Mouse (Mus musculus) CH12.LX (cell line): ENCODE data around the gene Prmt2. TPM values are rescaled to one million over a fixed set of nuclear protein-coding genes. Genes with fewer than 3 reads are reported as not detected.

Experiments
- DNase-seq: peaks from one replicate; pipeline ENCODE4 v3.0.0-alpha.2; 2013; ENCODE audit errors: extremely low read depth
- H3K27ac ChIP-seq: 2 replicates; pipeline ENCODE4 v1.5.1; 2012; ENCODE audit warnings: low read depth, mild to moderate bottlenecking, control low read depth, moderate library complexity; ENCODE audit not compliant: insufficient read depth
- H3K27me3 ChIP-seq: replicated peaks from 2 replicates; pipeline ENCODE3; 2012; ENCODE audit warnings: inconsistent platforms
- H3K36me3 ChIP-seq, 2 experiments: replicated peaks in 1 of 2; 2 replicates each; pipeline versions ENCODE3 to v1.6.1; 2012; ENCODE audit warnings: inconsistent platforms in 1 of 2, low read length in 1 of 2, mild to moderate bottlenecking in 1 of 2, mixed read lengths in 1 of 2, moderate library complexity in 1 of 2; ENCODE audit not compliant: control insufficient read depth in 1 of 2, insufficient read depth in 1 of 2
- H3K4me1 ChIP-seq, 2 experiments: 2 replicates each; pipeline ENCODE4 v1.6.1; 2012; ENCODE audit warnings: inconsistent platforms in 1 of 2, moderate library complexity in 1 of 2; ENCODE audit not compliant: insufficient read depth in 2 of 2, control insufficient read depth in 1 of 2
- H3K4me2 ChIP-seq: 2 replicates; pipeline ENCODE4 v1.6.1; 2012; ENCODE audit warnings: low read depth, mild to moderate bottlenecking, control low read depth; ENCODE audit not compliant: poor library complexity, insufficient read depth, severe bottlenecking
- H3K4me3 ChIP-seq, 3 experiments: fragments of 150-350 bp in 1 of 3; sonication (generic) in 1 of 3; replicated peaks in 1 of 3; 2 replicates each; pipeline versions ENCODE3 to v1.5.1; 2011 to 2012; ENCODE audit warnings: low read depth in 2 of 3, low read length in 2 of 3, mild to moderate bottlenecking in 2 of 3, moderate library complexity in 2 of 3, control low read depth in 1 of 3, improper control_type of control experiment in 1 of 3, inconsistent platforms in 1 of 3, mixed read lengths in 1 of 3; ENCODE audit not compliant: poor library complexity in 1 of 3
- H3K79me2 ChIP-seq: replicated peaks from 2 replicates; pipeline ENCODE4 v1.6.1; 2012; ENCODE audit warnings: mild to moderate bottlenecking, moderate library complexity; ENCODE audit not compliant: control insufficient read depth, poor library complexity, insufficient read depth, severe bottlenecking; ENCODE audit errors: extremely low read depth
- H3K9ac ChIP-seq: 2 replicates; pipeline ENCODE4 v1.6.1; 2012; ENCODE audit warnings: low read depth, mild to moderate bottlenecking, control low read depth, moderate library complexity; ENCODE audit not compliant: insufficient read depth
- H3K9me3 ChIP-seq: replicated peaks from 2 replicates; pipeline ENCODE3; 2012; ENCODE audit warnings: low read length, inconsistent platforms, mixed read lengths
- CTCF ChIP-seq, 2 experiments: IDR thresholded peaks in 1 of 2; conservative IDR thresholded peaks in 1 of 2; 2 replicates each; pipeline ENCODE4 v1.5.1; 2011 to 2012; ENCODE audit warnings: low read depth in 2 of 2, low read length in 2 of 2, improper control_type of control experiment in 1 of 2, inconsistent platforms in 1 of 2, mild to moderate bottlenecking in 1 of 2, moderate library complexity in 1 of 2
- MAFK ChIP-seq: IDR thresholded peaks from 2 replicates; pipeline ENCODE4 v1.6.1; 2011; ENCODE audit warnings: low read length, improper control_type of control experiment; ENCODE audit not compliant: insufficient replicate concordance
- MAZ ChIP-seq: IDR thresholded peaks from 2 replicates; pipeline ENCODE4 v1.6.1; 2012; ENCODE audit warnings: low read depth, mild to moderate bottlenecking, inconsistent platforms, low read length, improper control_type of control experiment, moderate library complexity
- POLR2AphosphoS2 ChIP-seq: IDR thresholded peaks from 2 replicates; pipeline ENCODE4 v1.6.1; 2011; ENCODE audit warnings: low read depth, low read length, improper control_type of control experiment
- RAD21 ChIP-seq: IDR thresholded peaks from 2 replicates; pipeline ENCODE4 v1.6.1; 2011; ENCODE audit warnings: low read depth, mild to moderate bottlenecking, low read length, improper control_type of control experiment, moderate library complexity
- RCOR1 ChIP-seq: conservative IDR thresholded peaks from 2 replicates; pipeline ENCODE4 v1.6.1; 2012; ENCODE audit warnings: low read depth, mild to moderate bottlenecking, inconsistent platforms, low read length, improper control_type of control experiment
- SMC3 ChIP-seq: IDR thresholded peaks from 2 replicates; pipeline ENCODE4 v1.6.1; 2011; ENCODE audit warnings: low read depth, low read length, improper control_type of control experiment
- ZKSCAN1 ChIP-seq: IDR thresholded peaks from 2 replicates; pipeline ENCODE4 v1.6.1; 2012; ENCODE audit warnings: low read depth, inconsistent platforms, low read length, improper control_type of control experiment, borderline replicate concordance
- ZNF384 ChIP-seq: IDR thresholded peaks from 2 replicates; pipeline ENCODE4 v1.6.1; 2012; ENCODE audit warnings: low read depth, low read length, improper control_type of control experiment, inconsistent platforms
- dilution Hi-C: fragments of 300-500 bp; cut with MboI; formaldehyde crosslinking; loops from 2 replicates; pipeline ENCODE4 v1.14.3; 2020; ENCODE audit warnings: low sequenced_read_pairs; ENCODE audit not compliant: extremely low pct_unique_long_range_greater_than_20kb, extremely low pct_ligation_motif_present
- in situ Hi-C: fragments of 300-500 bp; cut with MboI; formaldehyde crosslinking; loops from 3 replicates; pipeline ENCODE4 v1.14.3; 2019; ENCODE audit warnings: low sequenced_read_pairs, low pct_ligation_motif_present, low pct_unique_long_range_greater_than_20kb, mixed read lengths
- polyA plus RNA-seq: library from polyadenylated mRNA; unstranded; fragments of >175 nt; gene quantifications from 2 replicates; pipeline ENCODE4 v1.2.1, GENCODE M21; 2012; ENCODE audit warnings: low read depth; ENCODE audit not compliant: insufficient read length
- total RNA-seq, 2 experiments: library from RNA; depleted of rRNA; stranded (reverse); fragments of 300-350 nt in 1 of 2; fragments of >200 nt in 1 of 2; gene quantifications; 2 replicates each; pipeline ENCODE4 v1.2.3; 2012 to 2014

The Prmt2 gene
- total and polyA plus RNA-seq, 3 experiments: 6.1 to 14.9 (median 14.4) TPM

DNA sequence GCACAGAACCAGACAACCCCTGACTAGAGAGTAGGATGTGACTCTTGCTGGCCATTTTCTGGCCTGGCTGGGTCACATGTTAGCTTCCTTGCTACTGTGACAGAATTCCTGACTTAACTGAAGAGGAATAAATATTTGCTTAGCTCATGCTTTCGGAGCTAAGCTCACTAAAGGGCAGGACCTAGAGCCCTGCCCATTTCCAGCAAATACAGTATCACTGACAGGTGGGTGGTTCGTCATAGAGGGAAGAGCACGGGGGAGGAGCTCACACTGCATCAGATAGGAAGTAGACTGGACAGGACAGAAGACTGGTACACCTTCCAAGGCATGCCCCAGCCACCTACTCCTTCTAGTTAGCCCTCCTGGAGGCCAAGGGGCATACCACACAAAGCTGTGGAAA lies 23.8 kb upstream of the Prmt2 start:
- Histone ChIP-seq H3K4me1 (peaks cover 0 to 6% of the 10 kb centered on the region in 2 experiments; a peak in 2 of 4 replicates), H3K79me2 (no peaks in the 10 kb centered on the region), H3K4me2 (no peak overlapping the region), H3K36me3 (peaks cover 0 to 6% of the 10 kb centered on the region in 2 experiments), H3K9ac (no peak overlapping the region), H3K27me3 (no peaks in the 10 kb centered on the region), H3K9me3 (no peaks in the 10 kb centered on the region), H3K27ac (no peak overlapping the region), H3K4me3 (no peak overlapping the region)
- DNase-seq: no peak
- dilution Hi-C loops: no loop called here
- TF ChIP-seq SMC3 (no peak), RCOR1 (no peak), MAZ (no peak), RAD21 (no peak), ZKSCAN1 (no peak)
- in situ Hi-C loops: no loop called here

DNA sequence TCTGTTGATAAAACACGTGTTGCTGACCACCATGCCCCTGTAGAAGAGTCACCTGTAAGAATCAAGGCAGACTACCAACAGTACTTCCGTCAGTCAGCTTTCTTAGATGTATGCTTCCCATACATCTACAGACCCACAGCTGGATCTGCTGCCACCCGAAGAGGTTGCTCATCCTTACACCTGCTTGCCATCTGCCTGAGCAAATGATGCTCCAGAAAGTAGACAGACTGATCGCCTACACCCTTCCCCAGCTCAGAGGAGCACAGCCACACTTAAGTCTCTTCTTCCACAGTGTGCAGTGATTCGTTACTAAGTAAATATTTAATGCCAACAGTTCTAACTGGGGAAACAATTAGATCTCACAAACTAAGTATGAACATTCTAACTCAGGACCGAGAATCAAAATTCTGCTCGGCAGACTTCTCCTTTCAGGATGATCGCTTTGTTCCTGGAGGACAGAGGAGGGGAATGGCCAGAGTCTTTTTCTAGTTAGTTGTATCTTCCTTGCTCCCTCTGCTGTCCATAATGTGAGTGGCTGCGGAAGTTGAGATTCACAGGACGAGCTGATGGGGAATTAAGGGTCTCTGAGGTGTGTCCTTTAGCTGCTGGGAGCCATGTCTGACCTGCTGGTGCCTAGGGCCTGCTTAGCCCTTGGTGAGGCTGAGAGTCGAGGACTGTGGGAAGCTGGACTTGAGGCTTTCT lies 22.8 kb upstream of the Prmt2 start:
- DNase-seq: no peak
- Histone ChIP-seq H3K9me3 (no peaks in the 10 kb centered on the region), H3K27ac (no peak overlapping the region), H3K36me3 (peaks cover 0 to 6% of the 10 kb centered on the region in 2 experiments), H3K4me3 (no peak overlapping the region), H3K27me3 (no peaks in the 10 kb centered on the region), H3K4me2 (no peak overlapping the region), H3K79me2 (no peaks in the 10 kb centered on the region), H3K9ac (no peak overlapping the region), H3K4me1 (peaks cover 0 to 6% of the 10 kb centered on the region in 2 experiments; a peak in 2 of 4 replicates)
- TF ChIP-seq POLR2AphosphoS2 (no peak), SMC3 (peak; percentile 10; the same call in 1 of the 2 replicates), CTCF (conservative IDR thresholded peaks at IDR 0.05 in 1 of 2, IDR thresholded peaks at IDR 0.05 in 1 of 2; ENCODE audit: low read depth in 2 of 2, low read length in 2 of 2) (peak in 1 of 2 experiments; percentile 44; a peak in 2 of 4 replicates)
- in situ Hi-C loops: no loop called here
- dilution Hi-C loops: no loop called here

DNA sequence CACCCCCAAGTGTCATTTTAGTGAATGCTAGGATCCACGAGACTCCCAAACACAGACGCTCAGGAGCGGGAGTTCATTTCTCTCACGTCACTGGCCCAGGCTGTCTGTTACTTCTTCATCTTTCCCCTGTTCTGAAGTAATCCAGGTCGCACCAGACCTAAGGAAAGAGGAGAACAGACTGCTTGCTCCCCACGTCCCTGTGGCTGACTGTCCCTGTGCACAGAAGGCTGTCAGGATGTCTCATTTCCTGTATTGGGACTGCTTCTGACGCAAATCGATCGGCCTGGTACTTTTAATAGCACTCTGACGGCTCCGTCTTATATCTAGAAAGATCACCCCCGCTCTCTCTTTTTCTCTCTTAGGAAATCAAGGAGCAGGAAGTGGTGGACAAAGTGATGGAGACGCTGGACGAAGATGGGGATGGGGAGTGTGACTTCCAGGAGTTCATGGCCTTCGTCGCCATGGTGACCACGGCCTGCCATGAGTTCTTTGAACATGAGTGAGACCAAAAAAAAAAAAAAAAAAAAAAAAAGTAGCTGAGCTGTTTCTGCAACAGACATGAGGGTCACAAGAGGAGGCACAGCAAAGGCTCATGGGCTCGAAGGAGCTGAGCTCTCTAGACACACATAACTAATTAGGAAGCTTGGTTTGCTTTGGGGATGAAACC lies 22.0 kb upstream of the Prmt2 start:
- Histone ChIP-seq H3K79me2 (no peaks in the 10 kb centered on the region), H3K9me3 (no peaks in the 10 kb centered on the region), H3K36me3 (peaks cover 0 to 3% of the 10 kb centered on the region in 2 experiments), H3K9ac (no peak overlapping the region), H3K27me3 (no peaks in the 10 kb centered on the region)
- in situ Hi-C loops: no loop called here
- TF ChIP-seq MAFK: no peak
- TF ChIP-seq ZNF384: peak; percentile 23; the same call in 1 of the 2 replicates
- TF ChIP-seq, all 38 proteins: peak for 1
- H3K4me2 ChIP-seq: no peak overlapping the region
- dilution Hi-C loops: no loop called here
- H3K4me3 ChIP-seq: no peak overlapping the region
- no peak overlapping the region for H3K27ac ChIP-seq
- H3K4me1 ChIP-seq: peaks cover 0 to 6% of the 10 kb centered on the region in 2 experiments; a peak in 2 of 4 replicates
- DNase-seq: no peak
